Mouse (Mus musculus): ENCODE results near the gene Tdrkh. TPM values are rescaled to one million over a fixed set of nuclear protein-coding genes. Genes with fewer than 3 reads are reported as not detected.
A peak's percentile ranks its signal among the peaks of the same experiment; 100 is the strongest.

Tdrkh gene
- polyA plus RNA-seq, 1 experiment from 2014 or later: 43.5 TPM

DNA sequence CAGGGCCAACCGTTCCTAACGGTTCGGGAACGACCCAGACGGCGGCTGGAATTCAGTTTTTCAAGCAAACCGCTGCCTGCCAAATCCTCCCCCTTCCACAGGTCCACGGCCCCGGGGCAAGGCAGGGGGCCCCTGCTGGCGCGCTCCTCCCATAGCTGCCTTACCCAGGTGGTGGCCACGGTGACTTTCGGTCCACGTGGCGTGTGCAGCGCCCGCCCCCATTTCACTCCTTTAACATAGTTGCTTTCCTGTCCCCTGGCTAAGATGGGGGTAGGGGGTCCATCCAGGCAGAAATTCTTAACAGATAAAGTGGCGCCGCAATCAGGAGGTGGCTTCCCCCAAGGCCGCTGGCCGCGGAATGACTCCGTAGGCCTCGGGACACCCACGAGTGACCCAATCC is 543 bp upstream of the Tdrkh start:
- H3K4me1 ChIP-seq: peaks cover 20% of the 10 kb centered on the region
- WGBS: 4% methylated on average over 25 of the region's 25 CpGs
- ATAC-seq (ENCODE audit: low FRiP score): peak; percentile 77

DNA sequence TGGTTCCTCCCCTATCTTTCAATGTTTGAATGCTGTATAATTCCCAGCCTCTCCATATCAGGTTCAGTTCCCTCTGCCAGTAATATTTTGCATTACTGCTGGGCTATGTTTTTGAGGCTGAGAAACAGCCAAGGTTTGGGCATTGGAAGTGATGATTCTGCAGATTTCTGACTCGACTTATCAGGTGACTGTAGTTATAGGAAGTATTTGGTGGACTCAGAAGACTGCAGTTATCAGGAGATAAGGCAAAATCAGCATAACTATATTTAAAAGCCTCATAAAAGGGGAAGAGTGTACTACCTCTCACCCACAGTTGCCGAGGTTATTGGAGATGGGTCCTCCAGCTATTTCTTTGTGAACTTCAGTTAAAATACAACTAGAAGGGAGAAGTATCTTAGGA is 17.9 kb downstream of the Tdrkh start:
- H3K9ac ChIP-seq (replicated peaks): no peak overlapping the region
- peaks cover 39% of the 10 kb centered on the region for H3K36me3 ChIP-seq
- WGBS: 82% methylated on average over 2 of the region's 2 CpGs
- no peaks in the 10 kb centered on the region for H3K9me3 ChIP-seq (replicated peaks)
- no peaks in the 10 kb centered on the region for H3K4me1 ChIP-seq
- no peak overlapping the region for H3K27ac ChIP-seq (replicated peaks)
- no peak overlapping the region for H3K4me2 ChIP-seq
- no peaks in the 10 kb centered on the region for H3K27me3 ChIP-seq (replicated peaks)
- no peak for ATAC-seq (ENCODE audit: low FRiP score)
- H3K4me3 ChIP-seq (replicated peaks): no peak overlapping the region

More for the DNA sequence above, 543 bp upstream of the Tdrkh start:
- H3K4me2 ChIP-seq: peak overlapping the region; percentile 90
- no peaks in the 10 kb centered on the region for H3K9me3 ChIP-seq (replicated peaks)
- peak overlapping the region; percentile 69 for H3K9ac ChIP-seq (replicated peaks)
- H3K27ac ChIP-seq (replicated peaks): peak overlapping the region; percentile 88
- no peaks in the 10 kb centered on the region for H3K36me3 ChIP-seq
- H3K4me3 ChIP-seq (replicated peaks): peak overlapping the region; percentile 73
- no peaks in the 10 kb centered on the region for H3K27me3 ChIP-seq (replicated peaks)

- H3K4me1 ChIP-seq: no peaks in the 10 kb centered on the region
- no peak for ATAC-seq (ENCODE audit: low FRiP score)
- no peak overlapping the region for H3K4me2 ChIP-seq
- no peak overlapping the region for H3K9ac ChIP-seq (replicated peaks)
- H3K27ac ChIP-seq (replicated peaks): no peak overlapping the region
- H3K4me3 ChIP-seq (replicated peaks): no peak overlapping the region
- no peaks in the 10 kb centered on the region for H3K9me3 ChIP-seq (replicated peaks)
- H3K27me3 ChIP-seq (replicated peaks): no peaks in the 10 kb centered on the region
- H3K36me3 ChIP-seq: peaks cover 17% of the 10 kb centered on the region
- 96% methylated on average over 2 of the region's 2 CpGs for WGBS
Observed at GRCm38 (mm10) chr3:94434305-94434704, 21.2 kb downstream of the Tdrkh start.

DNA sequence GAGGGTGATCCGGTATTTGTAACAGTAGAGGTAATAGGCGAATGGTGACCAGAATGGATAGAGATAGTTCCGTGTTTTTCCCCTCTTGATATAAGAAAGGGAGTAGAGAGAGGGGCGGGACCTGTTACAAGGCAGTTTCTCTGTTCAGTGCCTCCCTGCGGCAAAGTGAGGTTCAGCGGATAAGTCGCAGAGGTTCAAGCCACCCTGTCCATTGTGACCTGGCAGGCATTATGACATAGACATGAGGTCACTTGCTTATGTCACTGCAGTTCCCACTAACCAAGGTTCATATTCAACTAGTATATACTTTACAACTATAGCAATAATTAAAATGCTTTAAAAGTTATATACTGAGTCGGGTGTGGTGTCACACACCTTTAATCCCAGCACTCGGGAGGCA is 23.3 kb downstream of the Tdrkh start:
- peaks cover 3% of the 10 kb centered on the region; the same call in 1 of the 2 replicates for H3K36me3 ChIP-seq
- no peaks in the 10 kb centered on the region for H3K4me1 ChIP-seq
- H3K4me3 ChIP-seq (replicated peaks): no peak overlapping the region
- H3K9me3 ChIP-seq (replicated peaks): no peaks in the 10 kb centered on the region
- H3K27me3 ChIP-seq (replicated peaks): peaks cover 6% of the 10 kb centered on the region; the same call in 1 of the 2 replicates
- WGBS: 85% methylated on average over 9 of the region's 9 CpGs
- H3K4me2 ChIP-seq: no peak overlapping the region
- ATAC-seq (ENCODE audit: low FRiP score): no peak
- H3K27ac ChIP-seq (replicated peaks): no peak overlapping the region
- no peak overlapping the region for H3K9ac ChIP-seq (replicated peaks)

- no peak overlapping the region for H3K4me2 ChIP-seq
- H3K9ac ChIP-seq (replicated peaks): no peak overlapping the region
- H3K27ac ChIP-seq (replicated peaks): no peak overlapping the region
- peaks cover 6% of the 10 kb centered on the region; the same call in 1 of the 2 replicates for H3K27me3 ChIP-seq (replicated peaks)
- peaks cover 16% of the 10 kb centered on the region for H3K4me1 ChIP-seq
- H3K4me3 ChIP-seq (replicated peaks): no peak overlapping the region
- H3K9me3 ChIP-seq (replicated peaks): no peaks in the 10 kb centered on the region
- ATAC-seq (ENCODE audit: low FRiP score): no peak
- 46% methylated on average over 3 of the region's 3 CpGs for WGBS
- H3K36me3 ChIP-seq: peaks cover 17% of the 10 kb centered on the region
Observed at GRCm38 (mm10) chr3:94441182-94441581, 28.1 kb downstream of the Tdrkh start.

- WGBS: 1% methylated on average over 38 of the region's 39 CpGs
- H3K27me3 ChIP-seq (replicated peaks): peaks cover 6% of the 10 kb centered on the region; the same call in 1 of the 2 replicates
- ATAC-seq (ENCODE audit: low FRiP score): peak; percentile 98
- H3K4me2 ChIP-seq: peak within 1 kb of the TSS; percentile 69
- peaks cover 36% of the 10 kb centered on the region for H3K36me3 ChIP-seq
- H3K4me1 ChIP-seq: peaks cover 16% of the 10 kb centered on the region
- peak within 1 kb of the TSS; percentile 86 for H3K9ac ChIP-seq (replicated peaks)
- H3K27ac ChIP-seq (replicated peaks): peak within 1 kb of the TSS; percentile 78
- H3K4me3 ChIP-seq (replicated peaks): peak within 1 kb of the TSS; percentile 83
- H3K9me3 ChIP-seq (replicated peaks): no peaks in the 10 kb centered on the region
Observed at GRCm38 (mm10) chr3:94442951-94443596, 30.0 kb downstream of the Tdrkh start, which contains the start of gene Mrpl9. Gene Mrpl9, plus strand, starts transcription at chr3:94443318.

GRCm38 (mm10) chr3:94443597-94443964 is 30.5 kb downstream of the Tdrkh start, which contains the start of gene Oaz3:
Gene Oaz3, minus strand, starts transcription at chr3:94443915.
- H3K9me3 ChIP-seq (replicated peaks): no peaks in the 10 kb centered on the region
- H3K9ac ChIP-seq (replicated peaks): peak within 1 kb of the TSS; percentile 86
- peak within 1 kb of the TSS; percentile 83 for H3K4me3 ChIP-seq (replicated peaks)
- peak within 1 kb of the TSS; percentile 69 for H3K4me2 ChIP-seq
- peaks cover 6% of the 10 kb centered on the region; the same call in 1 of the 2 replicates for H3K27me3 ChIP-seq (replicated peaks)
- H3K36me3 ChIP-seq: peaks cover 40% of the 10 kb centered on the region
- H3K4me1 ChIP-seq: peaks cover 16% of the 10 kb centered on the region
- under 1% methylated on average over 24 of the region's 24 CpGs for WGBS
- peak; percentile 68 for ATAC-seq (ENCODE audit: low FRiP score)
- H3K27ac ChIP-seq (replicated peaks): peak within 1 kb of the TSS; percentile 78

DNA sequence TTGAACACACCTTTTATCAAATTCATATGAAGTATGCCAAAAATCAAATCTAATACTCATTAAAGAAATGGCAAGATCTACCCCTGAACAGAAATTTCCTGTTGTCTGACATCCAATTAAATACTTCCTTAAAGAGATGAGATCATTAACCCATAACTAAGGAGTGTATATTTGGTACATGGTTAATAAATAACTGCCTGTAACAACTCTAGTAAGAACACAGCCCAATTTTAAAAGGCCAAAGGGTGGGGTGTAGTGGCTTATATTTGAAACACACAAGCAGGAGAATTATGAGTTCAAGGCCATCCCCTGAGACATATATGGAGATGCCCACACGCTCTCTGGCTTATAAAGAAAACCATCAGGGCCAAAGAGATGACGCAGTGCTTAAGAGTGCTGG is 36.3 kb downstream of the Tdrkh start:
- Histone ChIP-seq H3K27ac (replicated peaks) (no peak overlapping the region), H3K36me3 (peaks cover 52% of the 10 kb centered on the region), H3K27me3 (replicated peaks) (no peaks in the 10 kb centered on the region), H3K4me1 (peaks cover 6% of the 10 kb centered on the region), H3K4me2 (no peak overlapping the region), H3K4me3 (replicated peaks) (no peak overlapping the region), H3K9ac (replicated peaks) (no peak overlapping the region), H3K9me3 (replicated peaks) (no peaks in the 10 kb centered on the region)
- ATAC-seq (ENCODE audit: low FRiP score): no peak
- 94% methylated on average over 2 of the region's 2 CpGs for WGBS

DNA sequence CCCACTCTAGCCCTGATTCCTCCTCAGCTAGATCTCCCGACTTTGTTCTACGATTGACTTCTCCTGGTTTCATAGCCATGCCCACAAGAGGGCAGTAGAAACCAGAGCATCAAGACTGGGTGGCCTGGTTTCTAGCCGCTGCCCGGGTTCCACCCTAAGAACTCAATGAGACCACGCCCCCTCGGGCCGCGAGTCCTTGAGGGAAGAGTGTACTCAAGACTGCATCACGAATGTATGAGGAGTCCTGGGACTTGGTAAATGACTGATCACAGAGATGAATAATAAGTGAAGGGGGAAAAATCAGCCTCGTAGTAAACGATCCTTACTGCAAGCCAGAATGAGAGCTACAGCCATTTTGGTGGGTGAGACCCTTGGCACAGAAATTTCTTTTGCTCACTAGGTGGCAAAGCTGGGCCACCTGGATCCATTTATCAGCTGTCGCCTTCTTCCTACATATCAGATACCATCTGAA is 43.5 kb downstream of the Tdrkh start:
- Histone ChIP-seq H3K9ac (replicated peaks) (peak overlapping the region; percentile 44), H3K4me1 (peaks cover 6% of the 10 kb centered on the region; the same call in 1 of the 2 replicates), H3K27me3 (replicated peaks) (0 out of 2 replicates have a peak, but pooled peaks cover 2% of the 10 kb centered on the region), H3K36me3 (no peaks in the 10 kb centered on the region), H3K27ac (replicated peaks) (peak overlapping the region; percentile 66), H3K9me3 (replicated peaks) (no peaks in the 10 kb centered on the region), H3K4me3 (replicated peaks) (peak overlapping the region; percentile 40), H3K4me2 (peak overlapping the region; percentile 55)
- WGBS: 1% methylated on average over 12 of the region's 12 CpGs
- ATAC-seq (ENCODE audit: low FRiP score): peak; percentile 92

GRCm38 (mm10) chr3:94457055-94457454 is 44.0 kb downstream of the Tdrkh start:
- ATAC-seq (ENCODE audit: low FRiP score): peak; percentile 30; the same call in 1 of the 2 replicates
- peak overlapping the region; percentile 44; the same call in 1 of the 2 replicates for H3K9ac ChIP-seq (replicated peaks)
- H3K9me3 ChIP-seq (replicated peaks): no peaks in the 10 kb centered on the region
- H3K27me3 ChIP-seq (replicated peaks): 0 out of 2 replicates have a peak, but pooled peaks cover 2% of the 10 kb centered on the region
- peaks cover 6% of the 10 kb centered on the region; the same call in 1 of the 2 replicates for H3K4me1 ChIP-seq
- no peaks in the 10 kb centered on the region for H3K36me3 ChIP-seq
- peak overlapping the region; percentile 40 for H3K4me3 ChIP-seq (replicated peaks)
- WGBS: 70% methylated on average over 3 of the region's 3 CpGs
- peak overlapping the region; percentile 55 for H3K4me2 ChIP-seq
- peak overlapping the region; percentile 66; the same call in 1 of the 2 replicates for H3K27ac ChIP-seq (replicated peaks)

- no peaks in the 10 kb centered on the region for H3K9me3 ChIP-seq (replicated peaks)
- no peak overlapping the region for H3K4me2 ChIP-seq
- no peak overlapping the region for H3K9ac ChIP-seq (replicated peaks)
- H3K27me3 ChIP-seq (replicated peaks): 0 out of 2 replicates have a peak, but pooled peaks cover 2% of the 10 kb centered on the region
- no peak overlapping the region for H3K27ac ChIP-seq (replicated peaks)
- ATAC-seq (ENCODE audit: low FRiP score): no peak
- H3K4me1 ChIP-seq: peaks cover 21% of the 10 kb centered on the region
- H3K36me3 ChIP-seq: no peaks in the 10 kb centered on the region
- H3K4me3 ChIP-seq (replicated peaks): no peak overlapping the region
- WGBS: 95% methylated on average over 2 of the region's 2 CpGs
Observed at GRCm38 (mm10) chr3:94459834-94460233, 46.8 kb downstream of the Tdrkh start.

All from neural tube, embryonic 15.5 days (tissue).